Mouse (Mus musculus) spleen, adult 2 months (tissue): ENCODE data around the gene Hist1h2bn. TPM values are rescaled to one million over a fixed set of nuclear protein-coding genes. Genes with fewer than 3 reads are reported as not detected.
"Not testable (repeated sequence)": the region's sequence is repeated elsewhere in the genome, so short reads cannot be mapped to it uniquely, and the experiment has no call there.

Experiments used
- DNase-seq, 2 experiments: peaks; one replicate each; pipeline versions ENCODE4 v3.0.0 to v3.0.0-alpha.2; 2012 to 2021; ENCODE audit warnings: low spot score in 2 of 2, low read depth in 1 of 2
- H3K27ac ChIP-seq: fragments of 200-500 bp; 2 replicates; pipeline ENCODE4 v1.5.1; 2012; ENCODE audit warnings: low read length, inconsistent platforms; ENCODE audit not compliant: insufficient read depth
- H3K27me3 ChIP-seq: fragments of 200-500 bp; 2 replicates; pipeline ENCODE4 v1.6.1; 2012; ENCODE audit warnings: mild to moderate bottlenecking, moderate library complexity, low read length, inconsistent platforms; ENCODE audit not compliant: control insufficient read depth, insufficient read depth
- H3K36me3 ChIP-seq: fragments of 200-500 bp; 2 replicates; pipeline ENCODE4 v1.6.1; 2012; ENCODE audit warnings: mild to moderate bottlenecking, low read length, inconsistent platforms; ENCODE audit not compliant: control insufficient read depth, insufficient read depth
- H3K4me1 ChIP-seq: fragments of 200-500 bp; 2 replicates; pipeline ENCODE4 v1.6.1; 2011; ENCODE audit warnings: inconsistent platforms; ENCODE audit not compliant: control insufficient read depth, insufficient read depth, insufficient read length
- H3K4me3 ChIP-seq: fragments of 200-500 bp; 2 replicates; pipeline ENCODE4 v1.5.1; 2011; ENCODE audit warnings: mild to moderate bottlenecking, inconsistent platforms; ENCODE audit not compliant: insufficient read depth, insufficient read length; ENCODE audit errors: extremely low read depth
- CTCF ChIP-seq: fragments of 200-500 bp; IDR thresholded peaks from 2 replicates; pipeline ENCODE4 v1.5.1; 2011; ENCODE audit warnings: mild to moderate bottlenecking, inconsistent platforms; ENCODE audit not compliant: insufficient read depth, insufficient read length, insufficient replicate concordance; ENCODE audit errors: extremely low read depth
- POLR2A ChIP-seq: fragments of 200-500 bp; IDR thresholded peaks from 2 replicates; pipeline ENCODE4 v1.6.1; 2011; ENCODE audit warnings: low read depth, low read length, inconsistent platforms
- WGBS: fragments of 180-500 bp; shearing (Covaris S2); methylation state at CpG from one replicate; pipeline ENCODE4 v1.1.7; 2018; 5-methylcytosine and 5-hydroxymethylcytosine counted together
- polyA plus RNA-seq: library from polyadenylated mRNA; depleted of rRNA; stranded (reverse); fragments of >200 nt; gene quantifications from 2 replicates; pipeline ENCODE4 v1.2.3, GENCODE M21; 2012

Gene Hist1h2bn
- polyA plus RNA-seq, 1 experiment = 29.0 TPM

GRCm38 (mm10) chr13:21783255-21783617 is 29.3 kb downstream of the Hist1h2bn start, which contains the start of gene Hist1h3i:
Gene Hist1h3i, minus strand, starts transcription at chr13:21783370.
- WGBS = under 1% methylated on average over 16 of the region's 20 CpGs
- DNase-seq = peak; percentile 21 to 83
- TF ChIP-seq CTCF = no peak
- TF ChIP-seq POLR2A = peak; percentile 38
- Histone ChIP-seq H3K27me3 (no peaks in the 10 kb centered on the region), H3K36me3 (no peaks in the 10 kb centered on the region), H3K27ac (peak within 1 kb of the TSS; percentile 88), H3K4me1 (no peaks in the 10 kb centered on the region; the same call in 1 of the 2 replicates), H3K4me3 (peak within 1 kb of the TSS; percentile 51)

- peak in 1 of 2 experiments; percentile 10 for DNase-seq
- Histone ChIP-seq H3K4me3 (peak overlapping the region; percentile 29; the same call in 1 of the 2 replicates), H3K27me3 (no peaks in the 10 kb centered on the region), H3K36me3 (no peaks in the 10 kb centered on the region), H3K27ac (no peak overlapping the region; the same call in 1 of the 2 replicates), H3K4me1 (no peaks in the 10 kb centered on the region; the same call in 1 of the 2 replicates)
- 11% methylated on average over 9 of the region's 9 CpGs for WGBS
- TF ChIP-seq POLR2A (no peak), CTCF (no peak)
These were observed 29.8 kb downstream of the Hist1h2bn start for GRCm38 (mm10) chr13:21783734-21784161.

GRCm38 (mm10) chr13:21784311-21784710 is 30.4 kb downstream of the Hist1h2bn start:
- Histone ChIP-seq H3K27ac (no peak overlapping the region), H3K36me3 (no peaks in the 10 kb centered on the region), H3K27me3 (no peaks in the 10 kb centered on the region), H3K4me1 (no peaks in the 10 kb centered on the region; the same call in 1 of the 2 replicates), H3K4me3 (no peak overlapping the region)
- 82% methylated on average over 6 of the region's 6 CpGs for WGBS
- no peak for TF ChIP-seq POLR2A
- TF ChIP-seq CTCF = no peak
- no peak for DNase-seq

GRCm38 (mm10) chr13:21786189-21786898 is 32.4 kb downstream of the Hist1h2bn start:
- Histone ChIP-seq H3K36me3 (no peaks in the 10 kb centered on the region), H3K27ac (peak overlapping the region; percentile 79), H3K27me3 (no peaks in the 10 kb centered on the region), H3K4me3 (peak overlapping the region; percentile 40), H3K4me1 (no peaks in the 10 kb centered on the region)
- TF ChIP-seq POLR2A (no peak), CTCF (no peak)
- DNase-seq = no peak
- WGBS = 20% methylated on average over 8 of the region's 8 CpGs

GRCm38 (mm10) chr13:21786899-21787629 is 33.1 kb downstream of the Hist1h2bn start, which contains the start of the genes Hist1h2an and Hist1h2bp:
Gene Hist1h2an, minus strand, starts transcription at chr13:21787218.
Gene Hist1h2bp, plus strand, starts transcription at chr13:21787461.
- WGBS = under 1% methylated on average over 43 of the region's 63 CpGs
- not testable (repeated sequence) for H3K27me3 ChIP-seq, H3K4me1 ChIP-seq, H3K36me3 ChIP-seq
- DNase-seq = peak; percentile 73 to 96
- H3K27ac ChIP-seq = peak within 1 kb of the TSS; percentile 79
- peak within 1 kb of the TSS; percentile 53 for H3K4me3 ChIP-seq

GRCm38 (mm10) chr13:21787760-21788593 is 34.1 kb downstream of the Hist1h2bn start:
- Histone ChIP-seq H3K27me3 (no peaks in the 10 kb centered on the region), H3K4me3 (no peak overlapping the region), H3K4me1 (no peaks in the 10 kb centered on the region), H3K36me3 (no peaks in the 10 kb centered on the region), H3K27ac (no peak overlapping the region)
- WGBS = 27% methylated on average over 18 of the region's 21 CpGs
- TF ChIP-seq POLR2A (no peak), CTCF (no peak)
- DNase-seq = no peak
